Mouse (Mus musculus) MEL (cell line): ENCODE measurements around the gene Mavs. TPM values are rescaled to one million over a fixed set of nuclear protein-coding genes. Genes with fewer than 3 reads are reported as not detected.

Source experiments
- DNase-seq: peaks from one replicate; pipeline ENCODE4 v3.0.0; 2011; ENCODE audit warnings: low read depth, low spot score
- H3K27ac ChIP-seq: 2 replicates; pipeline ENCODE4 v1.5.1; 2012; ENCODE audit warnings: low read depth, mild to moderate bottlenecking, control low read depth, low read length, moderate library complexity; ENCODE audit not compliant: control insufficient read depth
- H3K27me3 ChIP-seq, 2 experiments: fragments of 150-350 bp in 1 of 2; sonication (generic) in 1 of 2; 2 replicates each; pipeline ENCODE4 v1.6.1; 2012; ENCODE audit warnings: low read length in 2 of 2, mild to moderate bottlenecking in 2 of 2, improper control_type of control experiment in 1 of 2, moderate library complexity in 1 of 2; ENCODE audit not compliant: insufficient read depth in 2 of 2, control insufficient read depth in 1 of 2
- H3K36me3 ChIP-seq, 2 experiments: 2 replicates each; pipeline ENCODE4 v1.6.1; 2012 to 2014; ENCODE audit warnings: low read length in 2 of 2, improper control_type of control experiment in 1 of 2, inconsistent platforms in 1 of 2, mild to moderate bottlenecking in 1 of 2; ENCODE audit not compliant: insufficient read depth in 2 of 2, control insufficient read depth in 1 of 2
- H3K4me1 ChIP-seq, 2 experiments: fragments of 150-350 bp in 1 of 2; sonication (generic) in 1 of 2; 2 replicates each; pipeline ENCODE4 v1.6.1; 2012; ENCODE audit warnings: low read length in 2 of 2, improper control_type of control experiment in 1 of 2, mild to moderate bottlenecking in 1 of 2; ENCODE audit not compliant: insufficient read depth in 2 of 2, control insufficient read depth in 1 of 2
- H3K4me3 ChIP-seq, 2 experiments: fragments of 150-350 bp in 1 of 2; sonication (generic) in 1 of 2; 2 replicates each; pipeline ENCODE4 v1.5.1; 2012; ENCODE audit warnings: low read depth in 2 of 2, low read length in 2 of 2, mild to moderate bottlenecking in 2 of 2, moderate library complexity in 2 of 2, control low read depth in 1 of 2, improper control_type of control experiment in 1 of 2; ENCODE audit not compliant: control insufficient read depth in 1 of 2, insufficient read depth in 1 of 2
- H3K79me2 ChIP-seq: 2 replicates; pipeline ENCODE4 v1.6.1; 2012; ENCODE audit warnings: mild to moderate bottlenecking, low read length, moderate library complexity; ENCODE audit not compliant: control insufficient read depth, poor library complexity, insufficient read depth
- H3K9ac ChIP-seq: 2 replicates; pipeline ENCODE4 v1.6.1; 2012; ENCODE audit warnings: low read depth, mild to moderate bottlenecking, control low read depth, low read length, moderate library complexity; ENCODE audit not compliant: control insufficient read depth, poor library complexity, severe bottlenecking
- H3K9me3 ChIP-seq: fragments of 150-350 bp; sonication (generic); replicated peaks from 2 replicates; pipeline ENCODE4 v1.6.1; 2012; ENCODE audit warnings: mild to moderate bottlenecking, low read length, improper control_type of control experiment, moderate library complexity; ENCODE audit not compliant: insufficient read depth
- BHLHE40 ChIP-seq: IDR thresholded peaks from 2 replicates; pipeline ENCODE4 v1.6.1; 2012; ENCODE audit warnings: low read depth, mild to moderate bottlenecking, inconsistent platforms, low read length, improper control_type of control experiment, borderline replicate concordance
- CTCF ChIP-seq, 3 experiments: IDR thresholded peaks in 2 of 3; conservative IDR thresholded peaks in 1 of 3; 2 replicates each; pipeline ENCODE4 v1.5.1; 2011 to 2012; ENCODE audit warnings: low read length in 3 of 3, low read depth in 2 of 3, mild to moderate bottlenecking in 2 of 3, improper control_type of control experiment in 1 of 3, inconsistent platforms in 1 of 3, mixed read lengths in 1 of 3, moderate library complexity in 1 of 3; ENCODE audit not compliant: control insufficient read depth in 1 of 3, insufficient read depth in 1 of 3, poor library complexity in 1 of 3, severe bottlenecking in 1 of 3
- EP300 ChIP-seq, 2 experiments: IDR thresholded peaks; 2 replicates each; pipeline ENCODE4 v1.6.1; 2011; ENCODE audit warnings: improper control_type of control experiment in 2 of 2, low read length in 2 of 2, low read depth in 1 of 2, mild to moderate bottlenecking in 1 of 2
- ETS1 ChIP-seq: IDR thresholded peaks from 2 replicates; pipeline ENCODE4 v1.6.1; 2012; ENCODE audit warnings: low read depth, mild to moderate bottlenecking, inconsistent platforms, low read length, improper control_type of control experiment, moderate library complexity
- GATA1 ChIP-seq: IDR thresholded peaks from 2 replicates; pipeline ENCODE4 v1.6.1; 2011; ENCODE audit warnings: low read depth, low read length, improper control_type of control experiment
- HCFC1 ChIP-seq: IDR thresholded peaks from 2 replicates; pipeline ENCODE4 v1.6.1; 2012; ENCODE audit warnings: low read depth, mild to moderate bottlenecking, inconsistent platforms, low read length, improper control_type of control experiment, moderate library complexity
- JUND ChIP-seq: IDR thresholded peaks from 2 replicates; pipeline ENCODE4 v1.6.1; 2011; ENCODE audit warnings: low read depth, mild to moderate bottlenecking, improper control_type of control experiment, low read length
- MAFK ChIP-seq: IDR thresholded peaks from 2 replicates; pipeline ENCODE4 v1.6.1; 2011; ENCODE audit warnings: low read depth, mild to moderate bottlenecking, low read length, improper control_type of control experiment, borderline replicate concordance
- MAX ChIP-seq: IDR thresholded peaks from 2 replicates; pipeline ENCODE4 v1.6.1; 2011; ENCODE audit warnings: low read length, improper control_type of control experiment
- MEF2A ChIP-seq: IDR thresholded peaks from 2 replicates; pipeline ENCODE4 v1.6.1; 2014; ENCODE audit warnings: low read depth, mild to moderate bottlenecking, inconsistent platforms, low read length, improper control_type of control experiment; ENCODE audit not compliant: poor library complexity, insufficient replicate concordance, severe bottlenecking; ENCODE audit errors: extremely low read depth
- MXI1 ChIP-seq: IDR thresholded peaks from 2 replicates; pipeline ENCODE4 v1.6.1; 2011; ENCODE audit warnings: mild to moderate bottlenecking, low read depth, low read length, improper control_type of control experiment
- NRF1 ChIP-seq: IDR thresholded peaks from 2 replicates; pipeline ENCODE4 v1.6.1; 2014; ENCODE audit warnings: low read depth, mild to moderate bottlenecking, inconsistent platforms, low read length, improper control_type of control experiment, moderate library complexity; ENCODE audit not compliant: poor library complexity, insufficient read depth, severe bottlenecking
- POLR2AphosphoS5 ChIP-seq: IDR thresholded peaks from 2 replicates; pipeline ENCODE4 v1.6.1; 2012; ENCODE audit warnings: low read depth, borderline replicate concordance, mild to moderate bottlenecking, inconsistent platforms, low read length, moderate library complexity, mixed read lengths
- RAD21 ChIP-seq: IDR thresholded peaks from 2 replicates; pipeline ENCODE4 v1.6.1; 2011; ENCODE audit warnings: mild to moderate bottlenecking, low read depth, low read length, improper control_type of control experiment
- SIN3A ChIP-seq: IDR thresholded peaks from 2 replicates; pipeline ENCODE4 v1.6.1; 2012; ENCODE audit warnings: low read length, improper control_type of control experiment, inconsistent platforms
- SMC3 ChIP-seq: IDR thresholded peaks from 2 replicates; pipeline ENCODE4 v1.6.1; 2011; ENCODE audit warnings: low read depth, low read length, improper control_type of control experiment
- TBP ChIP-seq: IDR thresholded peaks from 2 replicates; pipeline ENCODE4 v1.8.0; 2011; ENCODE audit warnings: low read depth, low read length, improper control_type of control experiment
- UBTF ChIP-seq: IDR thresholded peaks from 2 replicates; pipeline ENCODE4 v1.6.1; 2012; ENCODE audit warnings: low read depth, mild to moderate bottlenecking, inconsistent platforms, low read length, improper control_type of control experiment, moderate library complexity, borderline replicate concordance; ENCODE audit not compliant: insufficient read depth
- USF2 ChIP-seq, 2 experiments: IDR thresholded peaks; 2 replicates each; pipeline ENCODE4 v1.6.1; 2011 to 2012; ENCODE audit warnings: improper control_type of control experiment in 2 of 2, low read length in 2 of 2, borderline replicate concordance in 1 of 2, inconsistent platforms in 1 of 2, low read depth in 1 of 2, mild to moderate bottlenecking in 1 of 2; ENCODE audit not compliant: insufficient read depth in 1 of 2
- ZC3H11A ChIP-seq: IDR thresholded peaks from 2 replicates; pipeline ENCODE4 v1.6.1; 2012; ENCODE audit warnings: low read depth, mild to moderate bottlenecking, inconsistent platforms, low read length, improper control_type of control experiment
- ZKSCAN1 ChIP-seq: IDR thresholded peaks from 2 replicates; pipeline ENCODE4 v1.6.1; 2012; ENCODE audit warnings: low read depth, mild to moderate bottlenecking, inconsistent platforms, low read length, improper control_type of control experiment, moderate library complexity
- ZMIZ1 ChIP-seq: IDR thresholded peaks from 2 replicates; pipeline ENCODE4 v1.6.1; 2012; ENCODE audit warnings: low read depth, mild to moderate bottlenecking, inconsistent platforms, low read length, improper control_type of control experiment, moderate library complexity
- ZNF384 ChIP-seq: IDR thresholded peaks from 2 replicates; pipeline ENCODE4 v1.6.1; 2012; ENCODE audit warnings: low read depth, mild to moderate bottlenecking, inconsistent platforms, low read length, improper control_type of control experiment
- polyA plus RNA-seq, 2 experiments: library from polyadenylated mRNA; stranded (reverse) in 1 of 2; unstranded in 1 of 2; fragments of >175 nt in 1 of 2; fragments of >200 nt in 1 of 2; gene quantifications; 2 replicates each; pipeline versions ENCODE4 v1.2.1 to v1.2.4; 2012; ENCODE audit warnings: low replicate concordance in 2 of 2, low read depth in 1 of 2; ENCODE audit not compliant: insufficient read length in 2 of 2, insufficient read depth in 1 of 2, missing spikeins in 1 of 2
- total RNA-seq: library from RNA; depleted of rRNA; stranded (reverse); fragments of 300-350 nt; gene quantifications from 2 replicates; pipeline ENCODE4 v1.2.3, GENCODE M21; 2012

Gene Mavs
- total and polyA plus RNA-seq, 3 experiments: 21.3 to 32.1 TPM; not detected in 1

DNA sequence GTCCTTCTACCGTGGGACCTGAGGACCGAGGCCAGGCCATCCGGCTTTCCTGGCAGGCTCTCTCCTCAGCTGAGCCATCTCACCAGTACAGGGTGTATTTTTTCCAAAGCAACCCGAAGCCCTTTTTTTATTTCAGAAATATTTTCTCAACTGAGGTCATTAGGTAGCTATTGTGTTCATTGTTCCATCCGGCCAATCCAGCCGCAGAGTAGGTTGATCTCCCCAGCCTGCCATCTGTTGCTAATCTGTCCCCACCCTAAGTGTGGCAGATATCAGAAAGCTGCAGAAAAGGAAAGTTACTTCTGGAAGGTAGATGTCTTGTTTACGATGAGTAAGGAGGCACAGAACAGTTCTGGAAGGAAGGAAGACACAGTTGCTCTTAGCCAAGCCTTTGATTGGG lies 20.1 kb upstream of the Mavs start (continued):
- TF ChIP-seq MXI1: no peak
- TF ChIP-seq MAFK: no peak
- TF ChIP-seq GATA1: peak; percentile 86
- no peak for TF ChIP-seq ZC3H11A
- TF ChIP-seq JUND: no peak
- TF ChIP-seq SMC3: no peak
- TF ChIP-seq ETS1: peak; percentile 86
- no peak for TF ChIP-seq ZMIZ1
- TF ChIP-seq USF2 (IDR thresholded peaks at IDR 0.05; ENCODE audit: borderline replicate concordance in 1 of 2, insufficient read depth in 1 of 2, low read depth in 1 of 2, low read length in 2 of 2): no peak
- 0 out of 2 replicates have a peak, but pooled peaks have one; percentile 13 for TF ChIP-seq TBP
- TF ChIP-seq MEF2A: no peak
- TF ChIP-seq ZNF384: no peak
- TF ChIP-seq UBTF: no peak
- no peak for TF ChIP-seq POLR2AphosphoS5
- TF ChIP-seq BHLHE40: no peak
- peak; percentile 70 for TF ChIP-seq SIN3A
- TF ChIP-seq RAD21: no peak
- TF ChIP-seq HCFC1: peak; percentile 42; the same call in 1 of the 2 replicates

- Histone ChIP-seq H3K36me3 (peaks cover 0 to 7% of the 10 kb centered on the region in 2 experiments; a peak in 1 of 4 replicates), H3K27me3 (no peaks in the 10 kb centered on the region), H3K27ac (no peak overlapping the region), H3K9ac (no peak overlapping the region), H3K4me3 (no peak overlapping the region)
- DNase-seq: no peak
- no peak for TF ChIP-seq RAD21
- TF ChIP-seq MAX: no peak
- TF ChIP-seq EP300 (IDR thresholded peaks at IDR 0.05; ENCODE audit: low read depth in 1 of 2, low read length in 2 of 2): no peak
- no peak for TF ChIP-seq CTCF (IDR thresholded peaks at IDR 0.05 in 2 of 3, conservative IDR thresholded peaks at IDR 0.05 in 1 of 3; ENCODE audit: control insufficient read depth in 1 of 3, insufficient read depth in 1 of 3, low read depth in 2 of 3, low read length in 3 of 3, poor library complexity in 1 of 3, severe bottlenecking in 1 of 3)
- TF ChIP-seq ZKSCAN1: no peak
- TF ChIP-seq BHLHE40: no peak
- no peak for TF ChIP-seq NRF1
- no peak for TF ChIP-seq ZC3H11A
- TF ChIP-seq, all 39 proteins: peak for 0
- peaks cover 2 to 19% of the 10 kb centered on the region in 2 experiments for H3K4me1 ChIP-seq
- H3K9me3 ChIP-seq: no peaks in the 10 kb centered on the region
- no peaks in the 10 kb centered on the region for H3K79me2 ChIP-seq
Measured at GRCm38 (mm10) chr2:131215941-131216858, 17.7 kb upstream of the Mavs start.
